Mouse (Mus musculus) stomach, postnatal 0 days (tissue): ENCODE data around the gene Hmcn1.

Source experiments
- CTCF ChIP-seq: IDR thresholded peaks from 2 replicates; pipeline ENCODE4 v1.5.1; 2016; ENCODE audit warnings: antibody characterized with exemption, low read depth, mild to moderate bottlenecking, moderate library complexity
- EP300 ChIP-seq: optimal IDR thresholded peaks from 2 replicates; pipeline ENCODE3; 2016; ENCODE audit warnings: antibody characterized with exemption

- no peak for TF ChIP-seq CTCF
- no peak for TF ChIP-seq EP300
These were observed 121.1 kb downstream of the Hmcn1 start for GRCm38 (mm10) chr1:150872105-150872504.
